Mouse (Mus musculus) heart, adult 9 months (tissue): ENCODE measurements around the gene Rps27rt.
"Not testable (repeated sequence)": the region's sequence is repeated elsewhere in the genome, so short reads cannot be mapped to it uniquely, and the experiment has no call there.

Experiments
- DNase-seq, 2 experiments: peaks; one replicate each; pipeline ENCODE4 v3.0.0; 2022; ENCODE audit warnings: low spot score in 2 of 2

Rps27rt gene

DNA sequence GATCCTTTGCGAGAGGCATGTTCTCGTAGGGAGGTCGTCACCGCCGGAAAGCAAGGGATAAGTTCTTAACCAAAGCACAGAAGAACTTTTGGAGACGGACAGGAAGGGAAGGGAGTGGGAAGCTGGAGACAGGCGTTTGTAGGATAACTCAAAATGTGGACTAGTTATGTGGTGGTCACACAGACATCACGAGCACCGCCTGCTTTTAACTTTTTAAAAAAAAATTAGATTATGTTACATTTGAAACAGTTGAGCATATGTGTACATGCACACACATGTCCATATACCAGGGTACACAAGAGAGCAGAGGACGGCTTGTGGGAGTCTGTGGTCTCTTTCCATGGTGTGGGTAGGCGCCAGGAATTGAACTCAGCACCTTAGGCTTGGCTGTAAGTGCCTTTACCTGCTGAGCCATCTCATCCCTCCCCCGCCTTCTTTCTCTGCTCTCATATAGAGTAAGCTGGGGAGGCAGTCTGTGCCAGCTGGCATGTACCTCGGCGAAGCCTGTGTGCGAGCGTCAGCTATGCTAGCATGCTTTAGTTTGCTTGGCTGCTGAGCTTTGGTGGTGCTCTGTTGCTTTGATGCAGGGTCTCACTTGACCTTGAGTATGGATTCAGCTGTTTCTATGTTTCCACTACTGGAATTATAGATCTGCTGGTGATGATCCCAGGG, at the start of gene Rps27rt:
Gene Rps27rt, minus strand, starts transcription at position 51 of the 672 bp plus-strand sequence.
- DNase-seq, result no peak

DNA sequence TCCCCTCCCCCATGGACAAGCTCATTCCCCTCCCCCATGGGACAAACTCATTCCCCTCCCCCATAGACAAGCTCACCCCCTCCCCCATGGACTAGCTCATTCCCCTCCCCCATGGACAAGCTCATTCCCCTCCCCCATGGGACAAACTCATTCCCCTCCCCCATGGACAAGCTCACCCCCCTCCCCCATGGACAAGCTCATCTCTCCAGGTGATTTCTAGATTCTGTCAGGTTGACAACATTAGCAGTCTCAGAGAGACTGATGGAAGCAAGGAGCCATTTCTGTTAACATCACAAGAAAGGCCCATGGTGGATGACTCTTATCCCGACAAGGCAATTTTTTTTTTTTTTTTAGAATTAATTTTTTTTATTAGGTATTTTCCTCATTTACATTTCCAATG, 48.5 kb upstream of the Rps27rt start:
- DNase-seq, result not testable (repeated sequence)

DNA sequence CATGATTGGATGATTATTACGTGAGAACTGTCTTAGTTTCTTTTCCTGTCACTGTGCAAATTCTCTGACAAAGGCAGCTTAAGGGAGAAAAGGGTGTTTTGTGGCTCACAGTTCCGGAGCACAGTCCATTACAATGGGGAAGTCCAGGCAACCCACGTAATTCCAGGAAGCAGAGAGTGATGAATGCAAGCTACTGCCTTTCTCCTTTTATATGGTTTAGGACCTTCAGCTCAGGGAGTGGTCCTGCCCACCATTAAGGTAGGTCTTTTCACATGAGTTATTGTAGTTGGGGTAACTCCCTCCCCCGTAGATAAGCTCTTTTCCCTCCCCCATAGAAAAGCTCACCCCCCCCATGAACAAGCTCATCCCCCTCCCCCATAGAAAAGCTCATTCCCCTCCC, 48.0 kb upstream of the Rps27rt start:
- DNase-seq, result no peak

DNA sequence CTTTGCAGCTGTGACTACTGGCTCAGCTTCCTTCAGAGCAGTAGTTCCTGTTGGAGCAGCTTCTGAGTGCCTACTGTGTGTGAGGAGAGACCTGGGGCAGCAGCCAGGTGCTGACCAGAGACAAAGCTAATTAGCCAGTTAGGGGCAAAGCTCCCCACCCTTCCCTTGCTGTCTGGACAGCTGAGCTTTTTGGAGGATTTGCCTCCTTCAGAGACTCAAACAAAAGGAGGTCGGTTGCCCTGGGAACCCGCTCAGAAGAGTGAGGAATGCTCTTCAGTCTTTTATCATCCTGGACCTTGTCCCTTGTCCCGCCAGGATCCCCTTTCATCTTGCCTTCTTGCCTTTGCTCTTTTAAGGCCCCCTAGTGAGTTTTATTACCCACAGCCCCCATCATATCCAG, 46.8 kb upstream of the Rps27rt start:
- no peak for DNase-seq

DNA sequence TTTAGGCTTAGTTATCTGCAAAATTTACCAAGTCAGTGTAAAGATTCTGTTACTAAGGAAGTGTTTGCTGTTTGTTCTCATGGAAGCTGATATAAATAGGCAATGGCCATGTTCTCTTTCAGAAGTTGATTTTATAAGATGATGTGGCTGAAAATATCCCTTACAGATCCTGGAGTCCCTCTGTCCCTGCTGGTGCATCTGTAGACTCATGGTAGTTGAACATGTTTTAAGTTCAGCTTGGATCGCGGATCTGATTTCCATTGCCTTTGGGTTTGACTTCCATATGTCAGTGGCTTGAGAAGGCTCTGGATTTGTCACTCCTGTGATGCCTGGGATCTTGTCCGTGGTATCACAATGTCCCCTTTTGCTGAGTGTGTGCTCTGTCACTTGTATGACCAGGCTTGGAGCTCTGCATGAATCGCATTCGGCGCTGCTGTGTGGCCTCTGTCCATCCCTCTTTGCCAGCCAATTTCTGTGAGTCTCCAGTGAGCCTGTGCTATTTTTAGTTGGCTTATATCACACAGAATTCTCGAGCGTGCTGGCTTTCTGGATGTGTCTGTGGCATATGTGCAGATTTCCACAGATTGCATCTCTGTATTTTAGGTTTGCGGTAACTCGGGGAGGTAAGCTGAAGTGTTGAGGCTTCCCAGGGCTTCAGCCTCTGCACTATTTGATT, 41.3 kb upstream of the Rps27rt start:
- peak; percentile 20 to 31 for DNase-seq

DNA sequence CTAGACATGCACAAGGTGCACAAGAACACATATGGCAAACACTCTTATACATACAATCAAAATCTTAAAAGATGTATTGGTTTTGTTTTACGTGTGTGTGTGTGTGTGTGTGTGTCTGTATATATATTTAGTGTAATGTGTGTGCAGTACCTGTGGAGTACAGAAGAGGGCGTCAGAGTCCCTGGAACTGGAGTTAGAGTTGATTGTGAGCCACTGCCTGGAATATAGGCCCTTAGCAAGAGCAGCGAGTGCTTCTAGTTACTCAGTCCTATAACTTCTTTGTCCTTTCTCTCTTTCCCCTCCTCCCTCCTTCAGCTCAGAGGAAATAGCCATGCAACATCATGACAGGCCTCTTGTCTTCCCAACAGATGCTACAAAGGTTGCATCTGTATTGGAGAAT, 40.6 kb upstream of the Rps27rt start:
- no peak for DNase-seq

DNA sequence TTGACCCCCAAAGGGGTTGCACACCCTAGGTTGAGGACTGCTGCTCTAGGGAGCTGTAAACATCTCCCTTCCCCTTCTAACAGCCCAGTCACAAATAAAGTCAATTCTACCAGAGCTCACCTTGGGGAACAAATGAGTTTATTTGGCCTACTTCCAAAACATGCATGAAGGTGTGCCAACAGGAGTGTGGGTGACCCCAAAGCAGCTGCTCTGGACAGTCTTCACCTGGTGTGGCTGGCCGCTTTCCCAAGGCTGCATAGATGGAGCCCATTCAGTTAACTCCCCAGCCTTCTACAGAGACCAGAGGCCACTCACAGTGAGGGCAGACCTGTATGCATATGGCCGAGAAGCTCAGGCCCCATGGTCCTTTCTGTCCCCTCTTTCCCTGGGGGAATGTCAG, 38.9 kb upstream of the Rps27rt start:
- no peak for DNase-seq

DNA sequence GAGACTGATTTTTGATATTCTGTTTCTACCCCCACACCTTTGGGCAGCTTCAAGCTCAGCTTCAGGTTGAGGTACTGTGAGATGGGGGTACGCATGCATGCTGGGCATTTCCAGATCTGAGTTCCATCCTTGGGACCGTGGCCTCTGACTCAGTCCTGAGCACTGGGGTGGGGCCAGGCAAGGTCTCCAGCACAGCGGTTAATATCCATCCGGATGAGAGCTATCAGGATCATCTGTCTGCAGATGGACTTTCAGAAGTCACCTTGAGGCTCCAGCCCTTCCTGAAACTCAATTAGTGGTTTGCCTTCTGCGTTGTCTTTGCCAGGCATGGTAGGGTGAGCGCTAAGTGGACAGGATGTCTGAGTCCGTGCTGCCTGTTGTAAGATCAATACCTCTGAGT, 37.6 kb upstream of the Rps27rt start:
- no peak for DNase-seq

DNA sequence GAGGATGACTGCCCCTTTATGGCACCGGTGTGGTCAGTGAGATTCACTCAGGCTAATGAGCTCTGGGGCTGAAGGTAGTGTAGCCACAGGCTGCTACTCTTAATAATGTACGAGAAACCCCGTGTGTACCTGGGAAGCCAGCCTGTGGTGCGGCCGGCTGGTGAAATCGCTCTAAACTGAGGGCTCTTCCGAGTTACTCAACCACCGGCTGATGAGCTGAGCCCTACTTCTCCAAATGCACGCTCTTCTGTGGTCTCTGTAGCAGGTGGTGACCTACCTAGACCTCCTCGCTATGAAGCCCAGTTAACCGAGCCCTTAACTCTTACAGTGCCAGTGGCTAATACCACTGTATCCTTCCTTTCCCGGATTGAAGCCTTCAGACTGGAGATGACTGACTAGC, 29.8 kb upstream of the Rps27rt start:
- no peak for DNase-seq

DNA sequence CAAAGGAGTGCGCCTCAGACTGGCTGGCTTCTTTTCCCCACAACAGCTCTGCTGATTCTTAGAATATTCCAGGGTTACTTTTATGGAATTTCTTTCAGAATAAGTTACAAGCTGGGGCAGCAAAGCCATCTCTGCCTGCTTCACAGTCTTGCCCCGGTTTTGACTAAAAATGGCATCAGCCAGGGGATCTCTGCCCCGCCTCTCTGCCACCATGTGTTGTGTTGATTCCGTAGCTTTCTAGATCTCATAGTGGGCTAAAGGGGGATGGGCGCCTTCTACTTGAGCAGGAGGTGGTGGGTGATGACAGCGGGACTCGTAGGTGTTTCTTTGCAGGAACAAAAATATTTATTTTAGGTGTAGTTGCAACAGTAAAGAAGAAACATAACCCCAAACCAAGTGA, 25.7 kb upstream of the Rps27rt start:
- no peak for DNase-seq

DNA sequence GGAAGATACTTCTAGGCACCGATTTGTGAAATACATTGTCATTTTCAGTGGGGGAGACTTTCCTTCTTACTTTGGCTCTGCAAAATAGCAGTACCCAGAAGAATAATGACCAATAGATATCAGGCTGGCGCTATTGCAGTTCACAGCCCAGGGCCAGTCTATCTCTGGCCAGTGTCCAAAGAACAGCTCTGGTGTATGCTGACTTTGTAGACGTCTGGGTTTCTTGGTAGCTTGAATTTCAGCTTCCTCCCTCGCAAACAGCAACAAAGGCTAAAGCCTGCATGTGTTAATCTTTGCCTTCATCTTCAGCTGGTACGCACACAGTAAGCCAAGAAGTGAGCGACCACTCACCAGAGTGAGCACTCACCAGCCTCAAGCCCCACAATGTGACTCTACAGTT, 25.2 kb upstream of the Rps27rt start:
- DNase-seq, result no peak

DNA sequence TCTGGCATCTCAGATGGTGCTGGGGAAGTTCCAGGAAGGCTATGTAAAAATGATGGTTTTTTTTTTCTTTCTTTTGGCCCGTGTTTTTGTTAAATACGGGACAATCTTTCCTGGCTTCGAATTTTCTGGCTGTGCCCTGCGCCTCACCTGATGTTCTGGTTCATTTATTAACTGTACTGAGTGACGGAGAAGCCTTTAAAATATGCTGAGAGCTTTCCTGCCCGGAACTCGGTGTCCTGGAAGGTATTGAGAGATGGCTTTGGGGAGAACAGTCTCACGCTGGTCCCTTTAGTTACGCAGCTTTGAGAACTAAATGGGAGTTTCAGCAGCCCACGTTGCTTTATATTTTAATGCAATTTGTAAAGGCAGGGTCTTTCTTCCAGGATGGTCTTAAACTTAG, 22.9 kb upstream of the Rps27rt start:
- no peak for DNase-seq

DNA sequence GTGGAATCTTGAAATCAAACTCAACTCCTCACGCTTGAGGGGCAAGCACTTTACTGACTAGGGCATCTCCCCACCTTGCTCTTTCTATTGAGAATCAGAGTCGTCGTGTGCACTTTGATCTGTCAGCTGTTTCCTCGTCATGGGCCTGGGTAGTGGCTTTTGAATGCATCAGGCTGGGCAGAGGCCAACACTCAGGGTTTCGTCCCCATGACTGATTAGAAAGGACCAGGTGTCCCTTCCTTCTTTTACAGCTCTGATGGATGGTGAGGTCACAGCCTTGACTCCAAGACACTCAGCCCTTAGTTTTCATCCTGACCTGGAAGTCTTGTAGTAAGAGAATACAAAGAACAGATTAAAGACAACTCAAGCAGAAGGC, 17.2 kb upstream of the Rps27rt start:
- DNase-seq, result no peak

DNA sequence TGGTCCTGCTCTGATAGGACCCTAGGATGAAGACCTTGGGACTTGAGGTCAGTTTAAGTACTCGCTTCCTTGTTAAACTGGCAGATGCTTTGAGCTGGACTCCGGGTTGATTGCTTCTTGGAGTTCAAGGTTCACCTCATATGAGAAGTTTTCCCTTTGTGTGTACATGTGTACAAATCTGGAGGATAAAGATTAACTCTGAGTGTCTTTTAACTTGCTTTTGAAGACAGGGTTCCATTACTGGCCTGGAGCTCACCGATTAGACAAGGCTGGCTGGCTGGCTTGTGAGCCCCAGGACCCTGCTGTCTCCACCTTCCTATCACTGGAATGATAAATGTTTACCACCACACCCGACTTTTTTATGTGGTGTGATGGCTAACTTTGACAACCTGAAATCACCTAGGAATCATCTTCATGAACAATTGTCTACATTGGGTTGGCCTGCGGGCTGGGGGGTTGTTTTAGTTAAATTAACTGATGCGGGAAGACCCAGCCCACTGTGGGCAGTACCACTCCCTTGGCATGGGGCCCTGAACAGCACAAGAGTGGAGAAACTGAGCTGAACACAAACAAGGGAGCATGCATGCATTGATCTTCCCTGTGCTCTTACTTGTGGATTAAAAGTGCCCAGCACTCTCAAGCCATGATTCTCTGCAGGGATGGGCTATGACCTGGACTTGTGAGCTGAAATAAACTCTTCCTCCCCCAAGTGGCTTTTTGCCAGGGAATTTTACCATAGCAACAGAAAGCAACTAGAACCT, 16.7 kb upstream of the Rps27rt start:
- no peak for DNase-seq

DNA sequence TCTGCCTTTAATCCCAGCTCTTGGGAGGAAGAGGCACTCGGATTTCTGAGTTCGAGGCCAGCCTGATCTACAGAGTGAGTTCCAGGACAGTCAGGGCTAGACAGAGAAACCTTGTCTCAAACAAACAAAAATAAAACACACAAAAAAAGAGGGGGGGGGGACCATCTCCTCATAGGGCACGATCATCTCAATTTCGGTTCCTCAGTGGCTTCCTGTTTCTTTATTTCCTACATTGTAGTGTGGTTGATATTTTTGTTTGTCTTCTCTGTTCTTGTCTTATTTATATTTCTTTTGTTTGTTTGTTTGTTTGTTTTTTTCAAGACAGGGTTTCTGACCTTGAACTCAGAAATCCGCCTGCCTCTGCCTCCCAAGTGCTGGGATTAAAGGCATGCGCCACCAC, 13.9 kb upstream of the Rps27rt start:
- DNase-seq, result no peak

DNA sequence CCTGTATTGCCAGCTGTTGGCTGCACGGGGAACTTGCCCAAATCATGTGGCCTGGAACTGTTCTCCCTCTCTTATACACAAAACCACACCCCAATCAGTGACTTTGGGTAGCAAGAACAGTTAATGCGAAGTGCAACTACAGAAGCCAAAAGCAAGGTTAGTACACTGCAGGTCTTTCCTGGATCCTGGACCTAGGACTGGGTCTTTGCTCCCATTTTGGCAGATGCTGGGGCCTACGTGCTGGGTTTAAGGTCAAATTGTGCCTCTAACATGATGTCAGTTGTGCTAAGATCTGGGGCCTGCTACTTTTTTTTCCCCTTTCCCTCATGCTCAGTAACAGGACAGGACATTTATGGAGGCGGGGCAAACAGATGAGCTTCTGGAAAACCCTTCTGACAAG, 13.2 kb upstream of the Rps27rt start:
- no peak for DNase-seq

DNA sequence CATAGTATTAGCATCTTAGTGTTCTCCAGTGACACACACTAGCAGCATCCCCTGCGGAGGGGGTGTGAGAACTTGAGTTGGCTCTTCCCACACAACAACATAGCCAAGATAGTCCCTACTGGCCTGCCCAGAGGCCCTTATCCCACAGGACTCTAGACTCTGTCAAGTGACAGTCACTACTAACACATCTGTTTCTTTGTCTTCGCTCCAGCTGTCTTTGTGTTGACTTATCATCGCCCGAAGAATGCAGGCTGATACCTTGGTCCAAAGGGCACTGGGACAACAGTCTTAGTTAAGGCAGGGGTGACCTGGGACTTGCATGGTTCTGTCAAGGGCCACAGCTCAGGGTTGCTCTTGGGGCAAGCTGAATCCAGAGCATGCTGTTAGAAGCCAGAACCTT, 12.7 kb upstream of the Rps27rt start:
- no peak for DNase-seq

DNA sequence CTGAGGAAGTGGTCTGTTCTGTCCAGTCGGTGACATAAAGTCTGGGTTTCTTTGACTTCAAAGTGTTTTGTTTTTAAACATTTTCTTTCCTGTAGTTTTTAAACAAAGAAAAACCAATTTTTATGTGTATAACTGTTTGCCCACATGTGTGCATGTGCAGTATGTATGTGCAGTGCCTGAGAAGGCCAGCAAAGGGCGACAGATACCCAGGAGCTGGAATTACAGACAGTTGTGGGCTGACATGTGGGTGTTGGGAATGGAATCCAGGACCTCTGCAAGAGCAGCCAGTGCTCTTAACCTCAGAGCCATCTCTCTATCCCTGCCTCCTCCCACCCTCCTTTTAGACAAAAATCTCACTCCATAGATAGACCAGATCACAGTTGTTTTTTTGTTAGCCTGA, 10.0 kb upstream of the Rps27rt start:
- DNase-seq, result no peak

DNA sequence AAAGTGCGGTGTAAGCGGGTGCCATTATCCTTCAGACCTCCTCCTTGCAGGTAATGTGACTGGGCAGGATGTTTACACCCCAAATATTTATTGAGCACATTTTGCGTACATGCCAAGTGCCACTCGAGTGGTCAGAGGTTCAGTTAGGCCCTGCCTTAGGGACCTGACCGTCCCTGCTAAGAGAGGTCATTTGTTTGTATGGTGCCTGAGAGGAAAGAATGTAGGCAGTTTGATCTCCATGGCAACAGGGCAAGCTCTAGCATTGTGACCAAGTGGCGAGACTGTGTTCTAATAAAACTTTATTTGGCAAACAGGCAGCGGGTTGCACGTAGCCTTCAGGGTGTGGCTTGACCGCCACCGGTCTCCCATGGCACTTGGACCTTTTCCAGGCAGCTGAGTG, 7.9 kb upstream of the Rps27rt start:
- no peak for DNase-seq

DNA sequence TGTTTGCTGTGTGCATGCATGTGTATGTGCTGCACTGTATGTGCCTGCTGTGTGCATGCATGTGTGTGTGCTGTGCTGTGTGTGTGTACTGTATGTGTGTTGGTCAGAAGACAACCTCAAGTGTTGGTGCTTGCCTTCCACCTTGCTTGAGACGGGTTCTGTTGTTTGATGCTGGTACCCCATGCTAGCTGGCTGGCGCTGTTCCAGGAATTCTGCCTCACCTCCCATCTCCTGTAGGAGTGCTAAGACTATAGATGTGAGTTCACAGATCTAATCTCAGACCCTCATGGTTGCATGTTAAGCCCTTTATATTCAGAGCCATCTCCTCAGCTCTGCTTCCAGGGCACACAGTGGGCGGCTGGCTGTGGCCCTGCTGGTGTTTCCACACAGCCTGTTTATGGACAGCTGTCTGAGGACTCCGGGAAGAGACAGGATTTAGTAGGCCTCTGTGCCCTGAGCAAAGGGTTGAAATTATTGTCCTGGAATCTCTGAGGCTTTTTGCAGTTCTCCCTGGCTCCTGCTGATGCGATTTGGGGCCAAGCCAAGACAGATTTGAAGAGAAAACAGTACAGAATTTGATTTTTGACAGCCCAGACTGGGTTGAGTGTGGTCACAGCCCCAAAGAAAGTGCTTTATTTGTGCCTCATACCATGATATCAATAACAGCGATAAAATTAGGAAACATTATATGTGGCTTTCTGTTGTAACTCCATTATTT, 6.2 kb upstream of the Rps27rt start:
- DNase-seq, result no peak

DNA sequence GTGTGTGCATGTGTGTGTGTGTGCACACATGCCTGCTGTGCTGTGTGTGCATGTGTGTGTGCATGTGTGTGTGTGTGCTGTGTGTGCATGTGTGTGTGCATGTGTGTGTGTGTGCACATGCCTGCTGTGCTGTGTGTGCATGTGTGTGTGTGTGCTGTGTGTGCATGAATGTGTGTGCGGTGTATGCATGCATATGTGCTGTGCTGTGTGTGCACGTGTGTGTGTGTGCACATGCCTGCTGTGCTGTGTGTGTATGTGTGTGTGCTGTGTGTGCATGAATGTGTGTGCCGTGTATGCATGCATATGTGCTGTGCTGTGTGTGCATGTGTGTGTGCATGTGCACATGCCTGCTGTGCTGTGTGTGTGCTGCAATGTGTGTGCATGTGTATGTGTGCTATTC, 5.5 kb upstream of the Rps27rt start:
- DNase-seq, result no peak

DNA sequence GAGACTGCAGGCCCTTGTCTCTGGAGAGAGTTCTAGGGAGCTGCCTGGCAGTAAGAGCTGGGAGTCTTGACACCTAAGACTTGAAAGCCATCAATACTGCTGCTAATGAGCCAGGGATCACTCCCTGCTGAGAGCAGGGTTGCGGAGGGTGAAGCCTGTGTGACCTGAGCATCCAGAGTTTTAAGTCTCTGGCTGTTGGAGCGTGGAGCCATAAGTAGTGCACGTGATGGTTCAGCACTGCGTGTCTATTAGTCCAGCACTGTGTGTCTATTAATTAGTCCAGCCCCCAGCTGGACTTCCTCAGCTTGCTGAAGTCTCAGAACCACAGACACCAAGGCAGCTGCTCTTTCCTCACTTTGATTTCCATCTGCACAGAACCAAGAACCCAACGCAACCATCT, 3.8 kb upstream of the Rps27rt start:
- DNase-seq, result no peak

DNA sequence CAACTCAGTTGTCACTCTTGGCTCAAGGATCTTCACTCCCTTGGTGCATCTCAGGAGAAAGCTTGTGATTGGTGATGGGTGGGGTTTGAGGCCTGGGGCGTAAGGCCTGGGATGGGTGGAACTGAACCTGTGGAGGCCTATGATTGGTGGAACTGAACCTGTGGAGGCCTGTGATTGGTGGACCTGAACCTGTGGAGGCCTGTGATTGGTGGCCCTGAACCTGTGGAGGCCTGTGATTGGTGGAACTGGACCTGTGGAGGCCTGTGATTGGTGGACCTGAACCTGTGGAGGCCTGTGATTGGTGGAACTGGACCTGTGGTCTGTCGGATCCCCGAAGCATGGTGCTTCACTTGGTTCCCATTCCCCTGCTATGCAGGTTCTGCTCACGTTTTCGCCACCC, 3.2 kb upstream of the Rps27rt start:
- DNase-seq, result no peak
